Mouse (Mus musculus) testis, adult 2 months (tissue): Measurements from ENCODE around the gene Retreg3.

ENCODE experiments used
- CTCF ChIP-seq: fragments of 200-500 bp; IDR thresholded peaks from 2 replicates; pipeline ENCODE4 v1.5.1; 2012; ENCODE audit warnings: low read depth, mild to moderate bottlenecking, inconsistent platforms, low read length, moderate library complexity; ENCODE audit not compliant: control insufficient read depth, insufficient read depth, insufficient replicate concordance
- POLR2A ChIP-seq: fragments of 200-500 bp; IDR thresholded peaks from 2 replicates; pipeline ENCODE4 v1.6.1; 2012; ENCODE audit warnings: low read depth, mild to moderate bottlenecking, inconsistent platforms, low read length, moderate library complexity; ENCODE audit not compliant: control insufficient read depth

DNA sequence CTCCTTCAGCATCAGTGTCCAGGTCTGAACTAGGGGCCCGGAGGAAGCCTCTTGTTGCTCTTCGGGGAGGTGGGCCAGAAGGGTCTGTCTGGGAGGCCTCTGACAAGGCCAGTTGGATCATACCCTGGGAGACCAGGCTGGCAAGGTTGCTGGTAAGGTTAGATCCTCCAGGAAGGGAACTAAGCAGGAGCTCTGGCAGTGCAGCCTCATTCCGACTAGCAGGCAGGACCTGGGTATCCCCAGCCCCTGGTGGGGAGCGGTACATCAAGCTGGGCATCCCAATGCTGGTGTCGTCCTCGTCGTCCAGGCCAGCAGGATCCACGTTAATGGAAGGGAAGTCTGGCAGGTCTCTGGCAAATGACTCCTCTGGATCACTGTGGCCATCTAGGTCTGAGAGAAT, 21.5 kb downstream of the Retreg3 start:
- TF ChIP-seq CTCF (no peak), POLR2A (no peak)
